Mouse (Mus musculus): Measurements from ENCODE around the gene Col28a1. TPM values are rescaled to one million over a fixed set of nuclear protein-coding genes. Genes with fewer than 3 reads are reported as not detected.

The Col28a1 gene
- total RNA-seq, 2 experiments from 2014 or later, result 1.3 to 1.8 TPM

- intact Hi-C loops (cut with DNase I), result no loop called here
- DNase-seq, result no peak
These were observed 64.3 kb downstream of the Col28a1 start for GRCm38 (mm10) chr6:8128164-8128563.

GRCm38 (mm10) chr6:8126545-8126944 lies 65.9 kb downstream of the Col28a1 start:
- intact Hi-C loops (cut with DNase I), result no loop called here
- no peak for DNase-seq

GRCm38 (mm10) chr6:8119116-8119515 lies 73.3 kb downstream of the Col28a1 start:
- intact Hi-C loops (cut with DNase I), result no loop called here
- no peak for DNase-seq

- no peak for DNase-seq
- intact Hi-C loops (cut with DNase I), result no loop called here
These were observed 73.8 kb downstream of the Col28a1 start for GRCm38 (mm10) chr6:8118577-8118976.

GRCm38 (mm10) chr6:8105870-8106706 lies 86.3 kb downstream of the Col28a1 start:
- DNase-seq, result no peak

GRCm38 (mm10) chr6:8101224-8101623 lies 91.2 kb downstream of the Col28a1 start:
- intact Hi-C loops (cut with DNase I), result no loop called here
- DNase-seq, result no peak

More at GRCm38 (mm10) chr6:8105870-8106706, 86.3 kb downstream of the Col28a1 start:
- intact Hi-C loops (cut with DNase I), result no loop called here

- no peak for DNase-seq
- intact Hi-C loops (cut with DNase I), result no loop called here
These were observed 96.6 kb downstream of the Col28a1 start for GRCm38 (mm10) chr6:8095856-8096255.

- intact Hi-C loops (cut with DNase I), result no loop called here
- peak in 1 of 2 experiments; percentile 15 for DNase-seq
These were observed 98.1 kb downstream of the Col28a1 start for GRCm38 (mm10) chr6:8094160-8094953.

- no peak for DNase-seq
- intact Hi-C loops (cut with DNase I), result no loop called here
These were observed 98.9 kb downstream of the Col28a1 start for GRCm38 (mm10) chr6:8093556-8093955.

- DNase-seq, result peak in 1 of 2 experiments; percentile 19
- intact Hi-C loops (cut with DNase I), result loop anchor here (5.0 to 10.0 kb wide), 3 partner anchors 100 to 355 kb away; partner anchors contain the start of gene C1galt1
These were observed 105.6 kb downstream of the Col28a1 start for GRCm38 (mm10) chr6:8086847-8087246.

- no peak for DNase-seq
- intact Hi-C loops (cut with DNase I), result loop anchor here (5.0 to 10.0 kb wide), 3 partner anchors 102 to 353 kb away; partner anchors contain the start of gene C1galt1
These were observed 107.6 kb downstream of the Col28a1 start for GRCm38 (mm10) chr6:8084806-8085205.

- intact Hi-C loops (cut with DNase I), result loop anchor here (10.0 kb wide), 1 partner anchor 238 kb away; the partner anchor contains the start of gene C1galt1
- DNase-seq, result no peak
These were observed 109.2 kb downstream of the Col28a1 start for GRCm38 (mm10) chr6:8083196-8083595.

- no peak for DNase-seq
These were observed 114.8 kb downstream of the Col28a1 start for GRCm38 (mm10) chr6:8077572-8078146.

GRCm38 (mm10) chr6:8074914-8075313 lies 117.5 kb downstream of the Col28a1 start:
- intact Hi-C loops (cut with DNase I), result no loop called here
- no peak for DNase-seq

More at GRCm38 (mm10) chr6:8077572-8078146, 114.8 kb downstream of the Col28a1 start:
- intact Hi-C loops (cut with DNase I), result no loop called here

- intact Hi-C loops (cut with DNase I), result loop anchor here (5.0 to 10.0 kb wide), 4 partner anchors 206 to 766 kb away; no protein-coding TSS in a partner anchor
- no peak for DNase-seq
These were observed 123.4 kb downstream of the Col28a1 start for GRCm38 (mm10) chr6:8068979-8069378.

- intact Hi-C loops (cut with DNase I), result loop anchor here (5.0 to 10.0 kb wide), 4 partner anchors 206 to 766 kb away; no protein-coding TSS in a partner anchor
- DNase-seq, result no peak
These were observed 124.0 kb downstream of the Col28a1 start for GRCm38 (mm10) chr6:8068394-8068793.

GRCm38 (mm10) chr6:8067124-8067523 lies 125.3 kb downstream of the Col28a1 start:
- intact Hi-C loops (cut with DNase I), result loop anchor here (5.0 to 10.0 kb wide), 4 partner anchors 208 to 768 kb away; no protein-coding TSS in a partner anchor

GRCm38 (mm10) chr6:8066208-8066607 lies 126.2 kb downstream of the Col28a1 start:
- intact Hi-C loops (cut with DNase I), result loop anchor here (1.0 to 10.0 kb wide), 5 partner anchors 122 to 769 kb away; no protein-coding TSS in a partner anchor
- peak; percentile 53 to 70 for DNase-seq

More at GRCm38 (mm10) chr6:8067124-8067523, 125.3 kb downstream of the Col28a1 start:
- DNase-seq, result no peak

- intact Hi-C loops (cut with DNase I), result no loop called here
- DNase-seq, result no peak
These were observed 133.2 kb downstream of the Col28a1 start for GRCm38 (mm10) chr6:8059199-8059598.

GRCm38 (mm10) chr6:8048216-8048615 lies 144.2 kb downstream of the Col28a1 start:
- intact Hi-C loops (cut with DNase I), result no loop called here

More at GRCm38 (mm10) chr6:8048216-8048615, 144.2 kb downstream of the Col28a1 start:
- no peak for DNase-seq

All from heart, postnatal 14 days (tissue).